Mouse (Mus musculus) heart, embryonic 11.5 days (tissue): ENCODE results near the gene Stac3. TPM values are rescaled to one million over a fixed set of nuclear protein-coding genes. Genes with fewer than 3 reads are reported as not detected.

ENCODE experiments used
- ATAC-seq: fragments of 200-750 bp; cut with Nextera tagmentation; replicated peaks from 2 replicates; pipeline ENCODE4 v1.8.0; 2017; ENCODE audit warnings: moderate library complexity; ENCODE audit not compliant: insufficient number of reproducible peaks, low FRiP score, low TSS enrichment
- H3K27ac ChIP-seq: fragments of 300-500 bp; sonication (generic); 2 replicates; pipeline ENCODE4 v1.5.1; 2014; ENCODE audit warnings: mild to moderate bottlenecking, low read depth, low read length
- H3K27me3 ChIP-seq: fragments of 300-500 bp; sonication (generic); 2 replicates; pipeline ENCODE4 v1.6.1; 2014; ENCODE audit warnings: mild to moderate bottlenecking, low read length, mixed read lengths; ENCODE audit not compliant: control insufficient read depth, insufficient read depth
- H3K36me3 ChIP-seq: fragments of 300-500 bp; sonication (generic); 2 replicates; pipeline ENCODE4 v1.6.1; 2014; ENCODE audit warnings: mild to moderate bottlenecking, low read length, moderate library complexity, mixed read lengths; ENCODE audit not compliant: control insufficient read depth, insufficient read depth
- H3K4me1 ChIP-seq: fragments of 300-500 bp; sonication (generic); 2 replicates; pipeline ENCODE4 v1.6.1; 2014; ENCODE audit warnings: low read length; ENCODE audit not compliant: control insufficient read depth, insufficient read depth
- H3K4me2 ChIP-seq: fragments of 300-500 bp; sonication (generic); 2 replicates; pipeline ENCODE4 v1.6.1; 2014; ENCODE audit warnings: mild to moderate bottlenecking, moderate library complexity
- H3K4me3 ChIP-seq: fragments of 300-500 bp; sonication (generic); 2 replicates; pipeline ENCODE4 v1.5.1; 2014; ENCODE audit warnings: low read depth, low read length
- H3K9ac ChIP-seq: fragments of 300-500 bp; sonication (generic); 2 replicates; pipeline ENCODE4 v1.6.1; 2014; ENCODE audit warnings: mild to moderate bottlenecking, low read depth, low read length, moderate library complexity
- H3K9me3 ChIP-seq: fragments of 300-500 bp; sonication (generic); replicated peaks from 2 replicates; pipeline ENCODE4 v1.6.1; 2016; ENCODE audit warnings: low read length; ENCODE audit not compliant: control insufficient read depth
- WGBS: fragments of 180-500 bp; shearing (Covaris S2); extraction: QIAGEN DNeasy Blood & Tissue Kit; methylation state at CpG from one replicate; pipeline ENCODE4 v1.1.7; 2014; ENCODE audit not compliant: insufficient replicate concordance; 5-methylcytosine and 5-hydroxymethylcytosine counted together
- polyA plus RNA-seq: library from polyadenylated mRNA; unstranded; fragments of >200 nt; fragmentation: Nextera tagmentation; extraction: Ambion mirVana; gene quantifications from 2 replicates; pipeline ENCODE4 v1.2.1, GENCODE M21; 2014

Stac3 gene
- polyA plus RNA-seq, 1 experiment from 2014 or later = 0.30 TPM

- Histone ChIP-seq H3K4me2 (no peak overlapping the region), H3K27me3 (no peaks in the 10 kb centered on the region), H3K36me3 (peaks cover 11% of the 10 kb centered on the region), H3K4me3 (no peak overlapping the region), H3K27ac (no peak overlapping the region), H3K4me1 (no peaks in the 10 kb centered on the region), H3K9me3 (no peaks in the 10 kb centered on the region), H3K9ac (no peak overlapping the region)
- ATAC-seq = no peak
- WGBS = 94% methylated on average over 4 of the region's 4 CpGs
Measured at GRCm38 (mm10) chr10:127479131-127479530, 22.4 kb upstream of the Stac3 start.

DNA sequence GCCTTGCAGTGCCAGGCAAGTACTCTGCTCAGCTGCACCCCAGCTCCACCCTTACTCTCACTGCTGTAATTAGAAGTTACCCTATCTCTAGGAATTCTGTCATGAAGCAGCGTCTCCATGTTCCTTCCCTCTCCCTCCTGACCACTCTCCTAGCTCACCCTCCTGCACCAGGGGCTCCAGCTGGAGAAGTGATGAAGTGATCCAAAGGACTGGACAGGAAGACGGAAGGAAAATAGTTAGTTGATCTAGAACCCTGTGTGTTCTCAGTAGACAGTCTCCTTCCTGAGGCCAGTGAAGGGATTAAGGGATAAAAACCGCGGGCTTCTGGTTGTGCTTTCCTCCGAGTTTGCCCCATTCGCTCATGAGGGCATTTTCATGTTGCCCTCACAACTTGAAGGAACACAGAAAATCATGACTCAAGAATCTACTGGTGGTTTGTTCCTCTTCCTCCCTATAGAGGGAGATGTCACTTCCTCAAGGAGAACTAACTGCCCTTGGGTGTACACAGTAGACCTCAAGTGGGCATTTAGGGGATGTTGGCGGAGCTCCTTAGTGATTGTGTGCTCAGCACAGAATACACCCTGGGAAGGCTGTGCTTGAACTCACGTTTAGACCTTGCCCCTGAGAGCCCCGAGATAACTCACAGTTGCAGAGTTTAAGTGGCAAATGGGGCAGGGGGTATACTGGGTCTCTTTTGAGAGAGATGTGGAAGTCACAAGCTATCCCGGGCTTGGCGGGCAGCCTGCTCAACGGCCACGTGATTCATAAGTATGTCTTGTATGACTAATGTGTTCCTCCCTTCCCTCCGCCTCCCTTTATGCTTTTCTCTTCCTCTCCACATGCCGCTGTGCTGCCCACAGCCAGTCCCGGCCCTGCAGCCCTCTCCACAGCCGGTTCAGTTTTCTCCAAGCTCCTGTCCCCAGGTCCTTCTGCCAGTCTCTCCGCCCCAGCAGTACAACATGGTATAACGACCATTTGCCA is 20.4 kb upstream of the Stac3 start:
- Histone ChIP-seq H3K36me3 (peaks cover 14% of the 10 kb centered on the region), H3K9me3 (no peaks in the 10 kb centered on the region), H3K4me1 (no peaks in the 10 kb centered on the region), H3K27ac (no peak overlapping the region), H3K27me3 (no peaks in the 10 kb centered on the region), H3K4me2 (no peak overlapping the region), H3K4me3 (no peak overlapping the region), H3K9ac (peak overlapping the region; percentile 12; the same call in 1 of the 2 replicates)
- ATAC-seq = no peak
- WGBS = 83% methylated on average over 19 of the region's 19 CpGs

GRCm38 (mm10) chr10:127485235-127485634 is 16.3 kb upstream of the Stac3 start:
- Histone ChIP-seq H3K9me3 (no peaks in the 10 kb centered on the region), H3K4me2 (no peak overlapping the region), H3K27me3 (no peaks in the 10 kb centered on the region), H3K4me3 (no peak overlapping the region), H3K36me3 (peaks cover 13% of the 10 kb centered on the region), H3K27ac (no peak overlapping the region), H3K9ac (no peak overlapping the region), H3K4me1 (no peaks in the 10 kb centered on the region)
- no peak for ATAC-seq
- 83% methylated on average over 10 of the region's 10 CpGs for WGBS

- Histone ChIP-seq H3K36me3 (peaks cover 20% of the 10 kb centered on the region), H3K9ac (no peak overlapping the region), H3K4me3 (no peak overlapping the region), H3K4me2 (no peak overlapping the region), H3K9me3 (no peaks in the 10 kb centered on the region), H3K4me1 (no peaks in the 10 kb centered on the region), H3K27ac (no peak overlapping the region), H3K27me3 (no peaks in the 10 kb centered on the region)
- ATAC-seq = no peak
- WGBS = 87% methylated on average over 7 of the region's 7 CpGs
Measured at GRCm38 (mm10) chr10:127488856-127489255, 12.6 kb upstream of the Stac3 start.

DNA sequence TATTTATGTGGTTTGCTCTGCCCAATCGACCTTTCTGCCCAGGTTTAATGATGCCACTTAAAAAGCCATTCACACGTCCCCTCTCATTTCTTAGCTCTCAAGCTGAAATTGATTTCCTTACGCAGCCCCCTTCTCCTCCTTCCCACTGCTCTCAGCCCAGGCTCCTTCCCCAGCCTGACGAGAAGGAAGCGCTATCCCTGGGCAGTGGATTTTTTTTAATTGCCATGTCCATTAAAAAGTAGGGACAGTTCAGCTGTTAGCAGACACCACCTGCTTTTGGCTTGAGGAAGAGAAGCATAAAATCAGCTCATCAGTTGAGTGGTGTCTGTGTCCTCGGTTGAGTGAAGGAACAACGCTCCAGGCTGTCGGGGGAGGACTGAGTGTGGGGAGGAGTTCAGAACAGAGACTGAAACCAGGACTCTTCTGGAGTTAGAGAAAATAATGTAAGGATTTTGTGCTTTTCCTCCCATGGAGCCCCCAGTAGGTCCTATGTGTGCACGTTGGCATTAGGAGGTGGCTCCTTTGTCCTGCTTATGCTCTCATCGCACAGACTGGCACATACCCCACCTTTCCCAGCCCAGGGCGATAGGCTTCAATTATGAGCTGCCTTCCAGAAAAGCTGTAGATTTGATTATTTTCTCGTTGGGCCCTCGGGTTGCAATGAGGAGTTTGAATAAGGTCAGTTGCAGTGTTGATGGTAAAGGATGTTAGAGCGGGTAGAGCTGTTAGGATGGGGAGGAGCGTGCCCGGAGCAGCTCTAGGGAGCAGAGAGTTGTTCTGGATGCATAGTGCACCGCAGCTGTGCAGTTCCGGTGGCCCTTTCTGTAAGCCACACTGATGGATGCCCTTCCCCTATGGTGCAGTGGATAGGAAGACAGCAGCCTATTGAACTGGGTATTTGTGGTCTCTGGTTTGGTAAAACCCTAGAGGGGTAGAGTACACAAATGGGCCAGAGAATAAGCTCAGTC is 11.0 kb upstream of the Stac3 start:
- WGBS = 84% methylated on average over 18 of the region's 18 CpGs
- Histone ChIP-seq H3K27me3 (no peaks in the 10 kb centered on the region), H3K27ac (no peak overlapping the region), H3K9ac (no peak overlapping the region), H3K4me2 (no peak overlapping the region), H3K9me3 (no peaks in the 10 kb centered on the region), H3K36me3 (peaks cover 28% of the 10 kb centered on the region), H3K4me3 (no peak overlapping the region), H3K4me1 (no peaks in the 10 kb centered on the region)
- ATAC-seq = no peak

DNA sequence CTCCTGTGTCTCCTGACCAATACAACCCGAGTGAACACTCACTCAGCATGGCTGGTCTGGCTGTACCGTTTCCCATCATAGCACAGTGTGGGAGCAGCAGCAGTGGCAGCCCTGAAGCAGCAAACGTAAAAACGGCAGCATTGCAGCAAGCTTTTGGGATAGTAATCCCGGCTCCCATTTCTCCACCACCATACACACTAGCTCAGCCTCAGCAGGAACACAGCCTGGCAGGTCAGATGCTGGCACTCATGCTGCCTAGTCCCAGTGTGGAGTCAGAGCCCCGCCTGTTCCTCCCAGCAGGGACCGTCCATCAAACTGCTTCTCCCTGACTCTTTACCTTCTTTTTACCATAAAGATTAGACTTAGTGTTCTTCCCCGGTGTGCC is 10.4 kb upstream of the Stac3 start:
- no peak overlapping the region for H3K9ac ChIP-seq
- 81% methylated on average over 8 of the region's 8 CpGs for WGBS
- no peak for ATAC-seq
- peaks cover 29% of the 10 kb centered on the region for H3K36me3 ChIP-seq
- no peak overlapping the region for H3K4me2 ChIP-seq
- no peak overlapping the region for H3K27ac ChIP-seq
- H3K4me3 ChIP-seq = no peak overlapping the region
- H3K27me3 ChIP-seq = no peaks in the 10 kb centered on the region
- no peaks in the 10 kb centered on the region for H3K4me1 ChIP-seq
- no peaks in the 10 kb centered on the region for H3K9me3 ChIP-seq

GRCm38 (mm10) chr10:127492118-127492517 is 9.4 kb upstream of the Stac3 start:
- Histone ChIP-seq H3K27ac (no peak overlapping the region), H3K36me3 (peaks cover 32% of the 10 kb centered on the region), H3K9me3 (no peaks in the 10 kb centered on the region), H3K4me2 (no peak overlapping the region), H3K4me3 (no peak overlapping the region), H3K9ac (no peak overlapping the region), H3K4me1 (no peaks in the 10 kb centered on the region), H3K27me3 (no peaks in the 10 kb centered on the region)
- ATAC-seq = no peak
- 83% methylated on average over 3 of the region's 3 CpGs for WGBS

GRCm38 (mm10) chr10:127496156-127496555 is 5.3 kb upstream of the Stac3 start:
- Histone ChIP-seq H3K36me3 (peaks cover 44% of the 10 kb centered on the region), H3K4me1 (no peaks in the 10 kb centered on the region), H3K9me3 (no peaks in the 10 kb centered on the region), H3K4me2 (no peak overlapping the region), H3K27ac (no peak overlapping the region), H3K4me3 (no peak overlapping the region), H3K27me3 (no peaks in the 10 kb centered on the region), H3K9ac (no peak overlapping the region)
- no peak for ATAC-seq
- 95% methylated on average over 3 of the region's 3 CpGs for WGBS
